Mouse (Mus musculus): ENCODE measurements around the gene Ntrk3.

Ntrk3 gene

DNA sequence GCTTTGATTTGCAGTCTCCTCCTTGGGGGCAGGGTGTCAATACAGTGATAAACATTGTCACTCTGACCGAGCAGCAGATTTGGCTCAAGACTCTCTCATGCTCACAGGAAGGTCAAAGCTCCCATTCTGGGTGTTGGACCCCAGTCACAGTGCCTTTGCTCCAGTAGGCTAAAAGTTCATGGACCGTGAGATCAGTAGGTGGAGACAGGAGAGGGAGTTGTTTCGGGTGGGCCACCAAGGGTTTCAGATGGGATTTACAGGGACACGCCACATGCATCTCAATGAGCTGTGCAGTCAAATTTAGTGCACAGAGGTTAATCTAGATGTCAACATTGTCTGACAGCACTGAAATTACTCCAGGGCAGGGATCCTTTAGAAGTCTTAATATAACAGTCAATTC is 552.2 kb downstream of the Ntrk3 start:
- no peak for DNase-seq (ENCODE audit: low spot score)

DNA sequence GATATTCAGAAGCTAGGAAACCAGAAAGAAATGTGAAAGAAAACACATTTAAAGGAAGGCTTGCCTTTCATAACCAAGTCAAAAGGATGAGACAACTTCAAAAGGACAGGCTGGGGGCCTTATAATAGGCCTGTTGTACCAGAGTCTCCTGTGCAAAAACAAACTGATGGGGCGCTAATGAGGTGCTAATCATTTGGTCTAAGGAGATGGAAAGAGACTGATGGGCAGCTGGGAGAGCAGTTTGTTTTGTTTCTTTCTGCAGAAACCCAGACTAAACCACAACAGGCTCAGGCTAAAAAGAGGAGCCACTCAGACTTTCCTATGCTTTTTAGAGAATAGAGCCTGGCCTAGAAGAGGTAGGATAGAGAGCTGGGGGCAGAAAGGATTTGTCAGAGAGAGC is 554.4 kb downstream of the Ntrk3 start:
- no peak for DNase-seq (ENCODE audit: low spot score)

DNA sequence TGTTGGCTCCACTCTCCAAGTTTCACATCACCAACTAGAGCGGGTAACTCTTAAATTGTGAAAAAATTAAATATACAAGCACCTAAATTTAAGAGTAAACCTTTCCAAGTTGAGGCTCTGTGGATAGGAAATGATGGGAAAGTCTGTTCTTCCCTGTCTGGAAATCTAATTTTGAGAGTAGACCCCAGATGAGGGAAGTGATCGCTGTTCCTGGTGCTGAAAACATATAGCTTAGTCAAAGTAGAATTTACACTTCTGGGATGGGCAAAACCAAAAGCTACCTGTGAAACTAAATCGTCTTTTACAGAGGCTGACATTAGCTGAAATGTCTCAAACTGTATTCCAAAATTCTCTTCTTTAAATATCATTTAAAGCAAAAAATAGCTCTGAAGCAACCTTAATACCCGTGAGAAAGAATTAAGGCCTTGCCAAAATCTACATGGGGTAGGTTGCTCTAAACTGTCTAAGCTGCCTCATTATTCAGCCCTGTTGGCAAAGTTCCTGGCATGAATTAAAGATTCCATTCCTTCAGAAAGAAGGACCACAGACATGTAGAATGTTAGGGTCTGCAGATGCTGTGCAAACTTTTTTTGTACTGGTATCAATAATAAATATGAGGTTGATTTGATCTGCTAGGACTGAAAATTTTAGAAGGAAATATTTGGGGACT is 557.7 kb downstream of the Ntrk3 start:
- no peak for DNase-seq (ENCODE audit: low spot score)

DNA sequence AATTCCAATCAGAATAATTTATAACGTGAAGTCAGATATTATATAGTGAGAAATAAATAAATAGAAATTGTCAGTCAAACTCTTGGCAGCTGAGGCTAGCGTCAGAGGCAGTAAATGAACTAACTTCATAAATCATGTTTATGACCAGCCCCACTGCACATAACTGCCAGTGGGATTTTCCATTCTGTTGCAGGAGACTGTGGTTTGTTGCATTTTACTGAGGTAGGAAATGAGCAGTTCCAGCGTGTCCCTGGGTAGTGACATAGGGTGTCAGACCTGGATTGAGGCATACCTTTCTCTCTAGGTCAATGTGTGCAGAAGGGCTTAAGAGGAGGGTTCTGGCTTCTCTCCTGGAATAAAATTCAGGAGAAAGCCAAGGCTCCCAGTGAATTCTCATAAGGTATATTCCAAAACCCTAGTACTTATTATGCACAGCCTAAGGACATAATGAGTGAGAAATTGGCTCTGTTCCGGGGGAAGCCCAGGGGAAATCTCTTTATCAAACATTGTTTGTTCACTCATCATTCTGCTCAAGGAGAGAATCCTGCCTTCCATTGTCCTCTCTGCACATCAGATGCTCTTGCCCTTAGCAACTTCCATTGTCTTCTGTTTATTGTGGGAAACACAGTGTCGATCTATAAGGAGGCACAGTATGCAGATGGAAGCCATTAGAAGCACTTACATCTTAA is 565.4 kb downstream of the Ntrk3 start:
- no peak for DNase-seq (ENCODE audit: low spot score)

DNA sequence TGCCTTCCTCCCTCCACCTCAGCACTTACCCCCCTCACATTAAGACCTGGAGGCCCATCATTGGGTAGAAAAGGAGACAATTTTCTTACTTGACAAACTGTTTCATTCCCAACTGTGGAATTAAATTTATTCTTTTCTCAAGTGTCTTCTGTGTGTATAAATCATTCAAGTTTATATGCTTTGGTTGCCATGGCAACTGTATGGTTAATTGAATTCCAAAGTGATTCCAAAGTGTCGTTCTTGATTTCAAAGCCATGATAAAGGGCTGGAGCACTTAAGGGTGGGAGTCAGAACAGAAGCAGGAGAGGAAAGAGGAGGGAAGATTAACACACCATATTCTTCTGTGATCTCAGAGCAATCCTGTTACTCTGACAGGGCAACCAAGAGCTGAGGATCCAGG is 572.3 kb downstream of the Ntrk3 start:
- DNase-seq (ENCODE audit: low spot score): no peak

DNA sequence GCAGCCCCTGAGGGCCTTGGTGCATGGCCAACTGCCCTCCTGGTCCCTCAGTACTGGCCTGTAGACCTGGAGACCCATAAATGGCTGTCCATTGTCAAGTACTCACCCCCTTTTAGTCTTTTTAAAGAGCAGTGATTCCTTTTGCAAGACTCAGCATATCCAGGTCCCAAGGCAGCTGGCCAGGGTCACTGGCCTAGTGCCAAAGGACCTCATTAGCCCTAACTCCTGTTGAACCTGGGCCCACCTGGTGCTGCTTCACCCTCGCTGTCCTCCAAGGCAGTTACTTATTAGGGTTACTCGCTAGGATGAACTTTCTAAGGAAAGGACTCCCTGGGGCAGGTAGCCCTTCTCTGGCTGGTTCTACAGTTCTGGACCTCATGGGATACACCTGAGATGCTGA is 579.9 kb downstream of the Ntrk3 start:
- no peak for DNase-seq (ENCODE audit: low spot score)

DNA sequence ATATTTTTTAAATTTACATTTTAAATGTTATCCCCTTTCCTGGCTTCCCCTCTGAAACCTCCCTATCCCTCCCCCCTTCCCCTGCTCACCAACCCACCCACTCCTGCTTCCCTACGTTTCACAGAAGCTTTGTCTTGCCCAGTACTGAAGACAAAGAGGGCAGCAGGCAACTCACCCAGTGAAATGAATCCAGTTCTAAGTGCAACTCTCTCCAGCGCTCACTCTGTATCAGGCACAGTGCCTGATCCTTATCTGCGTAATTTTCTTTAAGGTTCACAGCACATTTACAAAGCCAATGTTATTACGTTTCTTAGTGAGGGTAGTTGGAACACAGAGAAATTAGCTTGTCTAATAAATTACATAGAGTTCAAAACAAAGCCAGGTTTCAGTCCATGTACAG is 592.6 kb downstream of the Ntrk3 start:
- no peak for DNase-seq (ENCODE audit: low spot score)

DNA sequence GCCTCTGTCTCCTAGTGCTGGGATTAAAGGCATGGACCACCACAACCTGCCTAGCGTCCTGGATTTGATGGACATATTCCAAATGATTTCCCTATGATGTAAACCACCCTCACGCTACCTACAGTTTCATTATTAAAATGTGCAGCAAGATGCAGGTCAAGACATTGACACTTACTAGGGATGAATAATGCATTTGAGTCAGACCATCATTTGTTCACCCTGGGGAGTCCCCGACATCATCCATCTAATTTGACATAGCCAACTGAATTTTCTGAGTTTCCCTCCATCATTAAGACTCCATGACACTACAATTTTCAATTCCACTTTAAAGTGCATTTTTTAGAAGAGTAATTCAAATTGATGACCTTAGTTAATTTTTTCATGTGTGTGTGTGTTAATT is 593.0 kb downstream of the Ntrk3 start:
- no peak for DNase-seq (ENCODE audit: low spot score)

DNA sequence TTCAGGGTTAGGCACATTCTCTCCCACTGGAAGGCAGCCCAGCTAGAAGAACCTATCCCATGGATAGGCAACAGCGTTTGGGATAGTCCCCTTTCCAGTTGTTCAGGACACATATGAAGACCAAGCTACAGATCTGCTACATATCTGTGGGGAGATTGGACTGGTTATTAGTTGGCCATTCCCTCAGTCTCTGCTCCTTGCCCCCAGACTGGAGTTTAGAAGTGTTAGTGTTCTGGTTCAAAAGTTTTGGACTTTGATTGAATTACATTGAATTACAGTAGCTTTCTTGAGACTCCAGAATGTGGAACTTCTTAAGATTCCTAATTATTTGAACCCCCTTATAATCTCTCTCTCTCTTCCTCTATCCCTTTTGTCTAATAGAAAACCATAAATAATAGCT is 607.8 kb downstream of the Ntrk3 start:
- no peak for DNase-seq (ENCODE audit: low spot score)
